Mouse (Mus musculus) testis, postnatal 14 days (tissue): ENCODE data around the gene Cox4i1.
A peak's percentile ranks its signal among the peaks of the same experiment; 100 is the strongest.
"Not testable (repeated sequence)": the region's sequence is repeated elsewhere in the genome, so short reads cannot be mapped to it uniquely, and the experiment has no call there.

Source experiments
- DNase-seq: peaks from one replicate; pipeline ENCODE4 v3.0.0; 2021; ENCODE audit warnings: low spot score

Cox4i1 gene

DNA sequence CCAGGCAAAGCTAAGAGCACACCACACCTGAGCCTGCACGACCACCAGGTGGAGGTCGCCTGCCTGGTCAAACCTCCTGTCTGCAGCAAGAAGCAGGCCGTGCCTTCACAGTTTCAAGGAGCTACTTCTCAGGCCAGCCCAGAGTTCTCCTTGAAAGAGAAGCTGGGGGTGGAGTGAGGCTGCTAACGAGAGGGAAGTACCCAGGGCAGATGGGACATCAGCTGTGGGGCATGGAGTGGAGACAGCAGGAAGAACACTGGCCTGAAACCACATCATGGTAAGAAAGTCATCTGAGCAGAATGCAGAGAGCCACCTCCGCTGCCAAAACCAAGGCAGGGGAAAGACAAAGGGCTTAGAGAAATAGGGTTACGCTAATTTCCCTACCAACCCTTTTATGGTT, 3.5 kb upstream of the Cox4i1 start:
- DNase-seq: no peak

GRCm38 (mm10) chr8:120665726-120666455, 2.1 kb upstream of the Cox4i1 start:
- DNase-seq: no peak

DNA sequence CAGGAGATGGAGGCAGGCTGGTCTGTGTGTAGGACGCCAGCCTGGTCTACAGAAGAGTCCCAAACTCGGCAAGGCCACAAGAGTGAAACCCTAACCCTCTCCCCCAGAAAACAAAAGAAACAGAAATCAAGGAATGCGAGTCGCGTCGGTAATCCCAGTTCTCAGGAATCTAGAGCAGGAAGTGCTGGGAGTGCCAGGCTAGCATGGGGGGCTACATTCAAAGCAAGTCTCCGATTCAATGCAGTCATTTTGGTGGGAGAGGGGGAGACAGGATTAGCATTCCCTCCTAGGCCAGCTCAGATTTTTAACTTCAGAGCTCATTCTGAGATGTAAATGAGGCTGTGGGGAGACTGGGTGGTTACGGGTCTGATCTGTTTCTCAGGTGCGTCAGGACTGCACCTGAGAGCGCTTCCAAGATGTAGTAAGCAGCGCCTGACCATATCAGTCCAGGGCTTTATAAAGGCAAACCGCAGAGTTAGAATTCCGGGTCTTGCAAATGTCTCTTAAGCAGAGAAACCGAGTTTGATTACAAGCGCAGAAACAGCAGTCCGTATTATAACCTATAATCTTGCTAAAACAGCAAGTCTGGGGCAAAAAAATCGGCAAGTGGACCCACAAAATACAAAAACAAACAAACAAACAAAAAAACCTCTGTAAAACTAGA, 1.1 kb upstream of the Cox4i1 start:
- no peak for DNase-seq

GRCm38 (mm10) chr8:120668374-120668905, 418 bp downstream of the Cox4i1 start, which contains the start of gene Emc8:
Gene Emc8, minus strand, starts transcription at chr8:120668573.
- DNase-seq: peak; percentile 39

DNA sequence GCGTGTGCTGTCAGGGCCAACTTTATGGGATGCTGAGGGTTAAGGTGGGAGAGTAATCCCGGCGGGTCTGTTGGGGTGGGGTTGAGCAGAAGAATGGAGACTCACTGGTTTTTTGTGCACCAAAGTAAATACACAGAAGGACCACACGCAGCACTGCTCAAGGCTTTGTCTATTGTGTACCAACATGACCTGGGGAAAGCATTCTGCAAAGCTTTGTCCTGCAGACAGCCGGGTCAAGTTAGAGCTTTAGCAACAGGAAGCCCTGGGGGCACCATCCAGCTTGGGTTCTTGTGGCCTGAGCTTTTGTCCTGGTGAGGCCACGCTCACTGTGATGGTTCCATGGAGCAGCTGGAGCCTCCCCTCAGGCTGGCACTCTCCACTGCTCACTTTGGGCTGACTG, 3.8 kb downstream of the Cox4i1 start:
- no peak for DNase-seq

- no peak for DNase-seq
Measured at GRCm38 (mm10) chr8:120672626-120673229, 4.7 kb downstream of the Cox4i1 start.

DNA sequence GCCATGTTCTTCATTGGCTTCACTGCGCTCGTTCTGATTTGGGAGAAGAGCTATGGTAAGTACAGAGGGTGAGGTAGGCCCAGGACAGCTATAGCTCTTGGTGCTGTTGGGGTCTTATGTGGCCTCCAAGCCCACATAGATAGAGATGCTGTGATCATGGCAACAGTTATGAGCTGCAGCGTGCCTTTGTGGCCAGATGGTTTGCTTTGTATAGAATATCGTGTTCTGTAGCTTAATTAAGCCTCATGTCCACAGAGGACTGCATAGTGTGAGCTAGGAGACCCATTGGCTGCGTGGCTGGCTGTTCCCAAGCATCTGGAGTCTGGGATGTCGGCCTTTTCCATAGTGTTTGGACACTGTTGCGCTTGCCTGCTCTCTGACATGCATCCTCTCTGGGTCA, 5.3 kb downstream of the Cox4i1 start:
- no peak for DNase-seq

- no peak for DNase-seq
Measured at GRCm38 (mm10) chr8:120675718-120676117, 7.7 kb downstream of the Cox4i1 start.

GRCm38 (mm10) chr8:120678447-120678846, 10.4 kb downstream of the Cox4i1 start:
- peak; percentile 73 for DNase-seq

DNA sequence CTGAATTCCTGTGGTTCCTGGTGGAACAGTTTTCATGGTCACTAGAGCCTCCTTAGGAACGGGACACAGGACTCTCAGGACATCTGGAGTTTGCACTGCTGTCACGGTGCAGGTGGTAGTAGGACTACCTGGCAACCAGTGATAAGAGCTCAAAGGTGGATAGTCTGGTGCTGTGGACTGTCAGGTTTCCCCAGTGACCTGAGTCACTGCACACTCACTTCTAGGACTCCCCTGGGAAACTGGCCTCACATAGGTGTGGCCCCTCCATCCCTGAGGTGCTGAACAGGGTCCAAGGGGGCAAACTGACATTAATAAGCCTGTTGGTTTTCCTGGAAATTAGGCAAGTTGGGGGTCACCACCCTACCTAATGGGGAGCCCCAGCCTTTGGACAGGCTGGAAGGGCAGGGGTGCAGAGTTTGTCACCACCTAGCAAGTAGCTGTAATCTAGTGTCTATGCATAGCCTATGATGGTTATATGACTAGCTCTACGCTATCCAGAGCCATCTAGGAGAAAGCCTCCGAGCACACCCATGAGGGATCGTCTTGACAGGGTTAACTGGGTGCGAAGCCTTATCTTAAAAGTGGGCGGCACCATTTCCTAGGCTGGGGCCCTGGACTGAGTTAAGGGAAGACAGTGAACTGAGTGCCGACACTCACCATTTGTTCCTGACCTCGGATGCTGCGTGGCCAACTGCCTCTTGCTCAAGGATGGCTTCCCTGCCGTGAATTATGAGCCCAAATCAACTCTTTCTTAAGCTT, 11.8 kb downstream of the Cox4i1 start:
- DNase-seq: no peak

GRCm38 (mm10) chr8:120680405-120680804, 12.4 kb downstream of the Cox4i1 start:
- not testable (repeated sequence) for DNase-seq

- no peak for DNase-seq
Measured at GRCm38 (mm10) chr8:120681113-120681512, 13.1 kb downstream of the Cox4i1 start.

- DNase-seq: no peak
Measured at GRCm38 (mm10) chr8:120683602-120684001, 15.6 kb downstream of the Cox4i1 start.

DNA sequence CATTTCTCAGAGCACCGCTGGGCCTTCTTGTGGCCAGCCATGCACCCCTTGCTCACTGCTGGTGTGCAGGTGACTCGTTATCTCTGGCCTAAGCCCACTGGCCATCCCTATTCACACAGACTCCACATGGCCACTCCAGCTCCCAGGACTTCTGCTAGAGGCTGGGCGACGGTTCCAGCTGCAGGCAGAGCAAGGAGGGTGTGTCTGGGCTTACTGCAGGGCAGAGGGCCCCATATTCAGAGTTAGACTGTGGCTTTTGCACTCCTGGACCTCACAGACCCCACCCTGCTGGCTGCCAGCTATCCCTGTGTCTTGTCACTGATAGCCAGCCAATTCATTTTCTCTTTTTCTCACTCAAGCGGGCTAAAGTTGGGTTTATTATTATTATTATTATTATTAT, 16.1 kb downstream of the Cox4i1 start:
- no peak for DNase-seq

DNA sequence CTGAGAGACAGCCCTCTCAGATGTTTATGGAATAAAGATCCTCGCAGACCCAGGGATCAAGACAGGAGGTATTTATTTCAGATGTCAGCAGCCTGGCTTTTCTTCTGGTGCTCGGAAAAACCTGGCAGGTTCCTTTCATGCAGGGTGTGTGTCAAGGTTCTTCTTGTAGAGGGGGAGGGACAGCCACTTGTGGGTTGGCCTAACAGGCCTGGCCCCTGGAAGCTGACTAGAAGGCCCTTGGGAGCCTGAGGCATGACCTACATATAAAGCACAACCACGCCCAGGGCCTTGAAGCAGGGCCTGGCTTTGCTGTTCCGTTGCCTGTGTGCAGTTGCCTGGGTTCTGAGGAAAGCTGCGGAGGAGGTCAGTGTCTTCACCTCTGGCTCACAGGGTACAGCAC, 17.1 kb downstream of the Cox4i1 start:
- peak; percentile 56 for DNase-seq

DNA sequence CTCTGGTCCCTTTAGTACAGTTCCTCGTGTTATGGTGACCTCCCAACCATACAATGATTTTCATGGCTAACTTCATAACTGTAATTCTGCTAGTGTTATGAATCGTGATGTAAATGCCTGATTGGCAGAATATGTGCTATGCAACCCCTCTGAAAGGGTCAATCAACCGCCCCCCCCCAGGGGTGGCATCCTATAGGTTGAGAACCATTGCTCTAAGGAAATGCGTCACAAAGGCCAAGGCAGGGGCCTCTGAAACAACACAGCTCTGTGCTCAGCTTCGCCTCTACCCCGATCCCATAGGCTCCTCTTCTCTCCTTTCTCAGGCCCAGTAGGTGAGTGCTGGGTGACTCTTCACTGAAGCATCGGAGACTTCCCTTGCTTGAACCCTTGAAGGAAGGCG, 17.6 kb downstream of the Cox4i1 start:
- DNase-seq: no peak

DNA sequence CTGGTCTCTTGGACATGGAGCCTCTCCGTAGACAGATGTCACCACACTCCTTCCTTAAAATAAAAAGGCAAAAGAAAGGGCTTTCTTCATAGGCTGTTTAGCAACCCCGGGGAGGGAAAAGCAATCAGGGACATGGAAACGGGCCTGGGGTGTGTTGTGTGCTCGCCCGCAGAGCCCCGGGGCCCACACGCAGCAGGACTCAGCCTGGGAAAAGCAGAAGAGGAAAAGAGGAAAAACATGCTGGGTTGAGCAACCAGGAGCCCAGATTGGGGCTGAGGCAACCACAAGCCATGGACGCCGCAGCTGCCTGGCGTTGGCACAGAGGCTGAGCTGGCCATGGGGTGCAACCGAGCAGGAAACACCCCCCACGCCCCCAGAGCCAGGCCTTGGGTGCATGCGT, 18.0 kb downstream of the Cox4i1 start:
- DNase-seq: no peak

GRCm38 (mm10) chr8:120686576-120686975, 18.6 kb downstream of the Cox4i1 start:
- DNase-seq: no peak

DNA sequence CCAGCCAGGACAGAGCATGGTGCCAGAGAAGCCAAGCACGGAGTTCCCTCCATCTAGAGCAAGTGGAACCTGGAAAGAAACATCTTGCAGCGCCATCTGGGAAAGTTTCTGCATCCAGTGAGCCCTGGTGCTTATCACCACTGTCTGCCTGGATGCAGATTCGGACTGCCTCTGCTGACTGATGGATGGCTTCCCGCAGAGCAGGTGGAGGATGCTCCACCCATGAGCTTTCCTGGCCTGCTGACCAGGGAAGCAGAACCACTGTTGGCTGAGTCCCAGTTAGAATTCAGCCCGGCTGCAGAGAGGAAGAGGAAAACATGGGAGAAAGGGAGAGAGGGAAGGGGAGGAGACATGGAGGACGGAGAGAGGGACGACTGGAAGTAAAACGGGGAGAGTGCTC, 19.8 kb downstream of the Cox4i1 start:
- no peak for DNase-seq

DNA sequence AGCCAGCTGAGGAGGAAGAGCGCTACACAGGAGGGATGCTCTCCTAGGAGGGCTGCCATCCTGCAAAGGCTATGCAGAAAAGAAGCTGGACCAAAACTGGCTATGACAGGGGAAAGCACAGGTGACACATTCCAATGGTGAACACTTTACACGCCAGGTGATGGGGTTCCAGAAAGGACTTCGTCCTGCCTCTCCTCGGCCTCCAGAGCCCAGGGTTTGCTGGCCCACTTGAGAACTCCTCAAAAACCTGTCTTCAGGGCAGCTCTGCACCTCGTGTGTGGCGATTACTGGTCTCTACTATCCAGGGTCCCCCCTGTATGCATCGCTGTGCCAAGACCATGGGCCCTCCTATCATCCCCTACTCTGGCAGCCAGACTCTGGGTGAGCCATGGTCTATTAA, 20.5 kb downstream of the Cox4i1 start:
- DNase-seq: no peak

- no peak for DNase-seq
Measured at GRCm38 (mm10) chr8:120692934-120693333, 24.9 kb downstream of the Cox4i1 start.

DNA sequence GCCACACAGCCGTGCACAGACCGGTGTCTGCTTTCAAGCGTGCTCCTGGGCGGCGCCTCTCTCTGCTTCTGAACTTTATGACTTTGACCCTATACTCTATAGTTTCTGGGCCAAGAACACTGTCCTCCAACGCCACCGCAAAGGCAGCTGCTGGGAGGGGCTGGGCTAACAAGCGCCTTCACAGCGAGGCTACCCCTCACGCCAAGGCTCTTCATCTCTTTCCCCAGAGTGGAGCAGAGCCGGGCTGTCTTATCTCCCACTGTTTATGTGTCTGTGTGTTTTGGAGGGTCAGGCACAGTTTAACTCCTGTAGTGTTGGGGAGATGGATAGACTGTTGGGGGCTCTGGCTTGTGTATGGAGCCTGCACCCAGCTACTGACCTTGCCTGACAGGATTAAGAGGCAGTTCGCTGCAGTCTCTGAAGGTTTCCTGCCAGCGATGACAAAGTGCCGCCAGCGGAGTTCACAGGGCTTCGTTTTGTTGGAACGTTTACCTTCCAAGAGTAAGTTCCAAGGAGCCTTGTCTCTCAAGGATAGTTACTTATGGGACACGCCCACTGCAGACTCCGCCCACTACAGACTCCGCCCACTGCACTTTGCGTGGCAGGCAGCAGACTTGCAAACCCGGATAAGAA, 26.0 kb downstream of the Cox4i1 start:
- no peak for DNase-seq
